Mouse (Mus musculus) cerebellum, adult 8-10 months (tissue): ENCODE results near the gene Olfr718-ps1.
"Not testable (repeated sequence)": the region's sequence is repeated elsewhere in the genome, so short reads cannot be mapped to it uniquely, and the experiment has no call there.

ENCODE experiments used
- DNase-seq: peaks from one replicate; pipeline ENCODE4 v3.0.0; 2022

Olfr718-ps1 gene

DNA sequence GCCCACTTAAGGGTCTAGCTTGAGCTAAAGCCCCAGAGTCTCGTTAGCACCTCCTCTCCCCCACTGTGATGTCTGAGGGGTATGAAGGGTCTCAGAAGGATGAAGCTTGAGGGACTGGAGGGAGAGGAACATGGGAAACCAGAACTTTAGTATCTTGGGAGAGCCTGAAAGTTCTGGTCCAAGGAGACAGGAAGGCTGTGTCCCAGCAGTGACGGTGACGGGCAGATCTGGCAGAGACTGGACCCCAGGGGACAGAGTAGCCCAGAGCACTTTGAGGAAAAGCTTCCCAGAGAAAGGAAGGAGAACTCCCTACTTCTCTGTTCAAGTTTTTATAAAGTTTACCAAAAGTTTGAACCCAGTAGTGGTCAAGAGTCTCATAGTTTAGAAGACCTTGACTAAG lies at the start of gene Olfr718-ps1:
Gene Olfr718-ps1, minus strand, starts transcription at position 101 of the 400 bp plus-strand sequence.
- DNase-seq = no peak

DNA sequence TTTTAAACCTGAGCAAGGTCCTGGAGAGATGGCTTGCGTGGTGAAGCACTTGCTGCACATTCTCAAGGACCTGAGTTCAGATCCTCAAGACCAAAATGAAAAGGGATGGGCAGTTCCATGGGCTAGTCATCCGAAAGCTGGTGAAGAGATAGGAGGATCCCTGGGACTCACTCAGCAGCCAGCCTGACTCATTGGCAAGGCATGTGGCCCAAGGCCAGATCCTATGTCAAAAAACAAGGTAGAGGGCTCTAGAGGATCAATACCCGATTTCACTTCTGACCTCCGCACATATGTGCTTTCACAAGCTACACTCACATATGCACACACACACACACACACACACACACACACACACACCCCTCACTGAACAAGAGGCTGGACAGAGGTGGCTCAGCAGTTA lies 49.1 kb upstream of the Olfr718-ps1 start:
- DNase-seq = no peak

DNA sequence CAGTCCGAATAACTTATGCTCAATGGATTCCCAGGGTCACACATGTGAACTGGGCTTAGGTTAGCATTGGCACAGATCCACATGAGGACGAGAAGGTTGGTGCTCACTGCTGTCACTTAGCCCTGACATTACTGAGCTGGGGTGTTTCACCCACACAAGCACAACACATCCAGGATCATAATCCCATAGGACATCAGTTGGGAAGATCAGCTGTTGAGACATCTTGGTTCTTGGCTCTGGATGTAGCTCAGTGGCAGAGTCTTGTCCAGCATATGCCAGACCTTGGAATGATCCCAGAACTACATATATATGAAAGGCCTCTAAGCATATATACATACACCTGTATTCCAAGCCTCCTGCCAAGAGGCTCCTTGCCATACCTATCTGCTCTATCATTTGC lies 47.8 kb upstream of the Olfr718-ps1 start:
- DNase-seq = no peak

DNA sequence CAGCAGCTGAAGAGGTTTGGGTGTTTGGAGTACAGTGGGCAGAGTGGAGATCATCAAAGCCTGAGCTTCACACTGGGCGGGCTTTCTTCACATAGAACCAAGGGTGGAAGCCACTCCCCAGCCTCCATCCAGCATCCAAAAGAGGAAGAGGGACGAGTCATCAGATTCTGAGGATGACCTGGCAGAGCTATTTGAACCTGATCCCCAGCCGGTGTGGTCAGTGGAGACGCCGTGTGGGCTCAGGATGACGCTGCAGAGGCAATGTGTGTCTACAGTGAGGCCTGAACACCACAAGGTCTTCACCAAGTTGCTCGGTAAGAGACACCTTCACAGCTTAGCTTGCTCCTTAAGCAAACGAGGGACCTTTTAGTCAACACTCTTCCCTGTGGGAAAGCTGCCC lies 47.4 kb upstream of the Olfr718-ps1 start:
- DNase-seq = not testable (repeated sequence)

DNA sequence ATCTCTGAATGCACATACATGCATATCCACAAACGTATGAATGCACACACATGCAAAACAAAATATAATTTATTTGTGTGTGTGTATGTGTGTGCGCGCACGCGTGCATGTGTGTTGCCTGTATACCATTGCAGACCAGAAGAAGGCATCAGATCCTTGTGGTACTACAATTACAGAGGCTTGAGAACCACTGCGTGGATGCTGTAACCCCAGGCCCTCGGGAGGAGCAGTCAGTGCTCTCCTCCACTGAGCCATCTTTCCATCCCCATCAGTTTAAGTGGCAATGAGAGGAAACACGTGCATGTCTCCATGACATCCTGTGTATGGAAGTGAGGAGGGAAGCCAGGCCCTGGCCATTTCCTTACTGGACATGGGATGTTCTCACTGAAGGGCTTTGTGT lies 45.4 kb upstream of the Olfr718-ps1 start:
- no peak for DNase-seq

DNA sequence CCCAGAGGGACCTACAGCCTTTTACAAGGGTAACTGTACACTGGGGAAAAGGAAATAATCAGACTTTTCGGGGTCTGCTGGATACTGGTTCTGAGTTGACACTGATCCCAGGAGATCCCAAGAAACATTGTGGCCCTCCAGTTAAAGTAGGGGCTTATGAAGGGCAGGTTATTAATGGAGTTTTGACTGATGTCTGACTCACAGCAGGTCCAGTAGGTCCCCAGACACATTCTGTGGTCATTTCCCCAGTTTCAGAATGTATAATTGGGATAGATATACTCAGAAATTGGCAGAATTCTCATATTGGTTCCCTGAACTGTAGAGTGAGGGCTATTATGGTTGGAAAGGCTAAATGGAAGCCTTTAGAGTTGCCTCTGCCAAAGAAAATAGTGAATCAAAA lies 40.6 kb upstream of the Olfr718-ps1 start:
- DNase-seq = not testable (repeated sequence)

DNA sequence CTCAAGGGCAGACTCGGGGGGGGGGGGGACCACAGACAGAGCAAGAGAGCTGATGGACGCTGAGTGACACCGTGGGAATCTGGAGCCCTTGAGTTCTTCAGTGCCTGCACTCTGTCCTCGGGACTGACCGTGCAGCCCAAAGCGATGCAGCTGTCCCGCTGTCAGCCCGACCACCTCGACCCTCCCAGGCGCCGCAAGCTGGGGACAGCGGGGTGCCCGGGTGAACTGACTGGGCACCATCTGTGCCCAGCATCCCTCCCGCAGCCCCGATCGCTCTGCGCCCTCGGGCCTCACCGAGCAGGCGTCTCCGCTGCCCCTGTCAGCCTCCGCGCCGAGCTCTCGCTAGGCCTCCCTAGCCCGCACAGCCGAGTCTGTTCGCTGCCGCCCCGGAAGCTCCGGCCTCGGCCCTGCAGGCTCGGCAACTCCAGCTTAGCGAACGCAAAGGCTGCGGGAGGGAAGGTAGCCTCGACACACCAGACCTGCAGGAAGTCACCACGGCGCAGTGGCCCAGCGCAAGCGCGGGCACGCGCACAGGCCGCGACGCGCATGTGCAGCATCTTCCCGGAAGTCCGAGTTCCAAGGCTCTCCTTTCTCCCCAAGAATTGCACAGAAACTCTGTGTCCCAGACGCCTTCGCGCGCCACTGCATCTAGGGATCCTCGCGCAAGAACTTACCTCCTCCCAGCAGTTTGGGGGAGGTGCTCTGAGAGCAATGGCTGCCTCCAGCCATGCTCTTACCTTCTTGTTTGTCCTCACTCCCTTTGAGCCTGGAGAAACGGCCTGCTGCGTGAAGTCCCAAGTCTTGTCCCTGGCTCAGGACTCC lies 33.1 kb upstream of the Olfr718-ps1 start, which contains the start of the genes Rbak and Spdye4b:
Gene Rbak, minus strand, starts transcription at position 521 of the 822 bp plus-strand sequence.
Gene Spdye4b, plus strand, starts transcription at position 763 of the 822 bp plus-strand sequence.
- DNase-seq = peak; percentile 91

DNA sequence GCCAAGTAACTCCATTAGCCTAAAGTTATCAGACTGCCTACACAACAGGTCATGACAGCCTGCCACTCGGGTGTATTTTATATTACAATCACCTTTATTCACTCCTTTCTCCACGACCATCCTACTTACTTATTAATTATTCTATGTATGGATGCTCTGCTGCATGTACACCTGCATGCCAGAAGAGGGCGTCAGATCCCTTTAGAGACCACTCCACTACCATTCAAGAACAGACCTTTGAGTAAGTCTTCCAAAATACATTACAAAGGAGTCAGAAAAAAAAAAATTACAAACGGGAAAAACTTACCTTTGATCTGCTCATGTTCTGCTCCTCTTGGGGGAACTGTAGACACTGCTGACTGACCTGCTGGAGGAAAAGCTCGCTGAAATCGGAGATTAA lies 31.8 kb upstream of the Olfr718-ps1 start:
- DNase-seq = no peak

DNA sequence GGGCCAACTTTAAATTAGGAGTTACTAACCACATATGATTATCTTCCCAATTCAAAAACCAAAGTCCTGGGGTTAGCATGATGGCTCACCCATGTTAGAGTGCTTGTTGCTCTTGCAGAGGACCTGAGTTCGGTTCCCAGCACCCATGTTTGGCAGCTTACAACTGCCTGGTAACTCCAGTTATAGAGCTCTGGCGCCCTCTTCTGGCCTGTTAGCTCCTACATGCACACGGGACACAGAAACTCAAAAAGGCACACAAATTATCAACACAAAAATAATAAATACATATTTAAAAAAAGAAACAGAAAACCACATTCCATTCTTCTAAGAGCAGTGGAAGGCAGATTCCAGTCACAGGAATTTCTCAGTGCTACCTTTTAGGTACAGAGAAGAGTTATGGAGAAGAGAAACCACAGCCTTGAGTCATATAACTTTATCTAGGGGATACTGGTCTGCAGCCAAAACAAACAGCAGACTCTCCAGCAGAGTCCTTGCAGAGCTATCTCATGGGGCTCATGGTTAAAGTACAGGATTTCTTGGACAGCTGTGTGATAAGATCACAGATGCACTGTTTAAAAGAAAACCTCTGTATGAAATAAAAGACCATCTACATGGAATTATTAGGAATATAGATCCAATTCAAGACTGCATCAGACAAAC lies 30.3 kb upstream of the Olfr718-ps1 start:
- DNase-seq = no peak

DNA sequence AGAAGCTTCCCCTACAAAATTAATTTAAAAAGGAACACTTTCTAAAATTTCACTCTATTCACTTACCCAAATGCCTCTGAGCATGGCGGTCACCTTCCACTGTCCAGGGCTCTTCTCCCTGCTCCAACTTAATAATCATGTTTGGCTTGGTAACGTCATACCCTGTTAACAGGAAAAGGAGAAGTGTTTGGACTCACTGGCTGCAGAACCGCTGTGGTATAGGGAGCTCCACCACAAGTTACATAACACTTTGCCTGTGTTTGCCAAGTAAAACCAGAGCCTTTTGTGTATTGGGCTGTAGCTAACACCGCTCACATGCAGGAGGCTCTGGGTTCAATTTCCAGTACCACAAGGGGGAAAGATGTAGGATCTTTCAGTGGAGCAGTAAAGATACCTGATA lies 28.6 kb upstream of the Olfr718-ps1 start:
- no peak for DNase-seq

DNA sequence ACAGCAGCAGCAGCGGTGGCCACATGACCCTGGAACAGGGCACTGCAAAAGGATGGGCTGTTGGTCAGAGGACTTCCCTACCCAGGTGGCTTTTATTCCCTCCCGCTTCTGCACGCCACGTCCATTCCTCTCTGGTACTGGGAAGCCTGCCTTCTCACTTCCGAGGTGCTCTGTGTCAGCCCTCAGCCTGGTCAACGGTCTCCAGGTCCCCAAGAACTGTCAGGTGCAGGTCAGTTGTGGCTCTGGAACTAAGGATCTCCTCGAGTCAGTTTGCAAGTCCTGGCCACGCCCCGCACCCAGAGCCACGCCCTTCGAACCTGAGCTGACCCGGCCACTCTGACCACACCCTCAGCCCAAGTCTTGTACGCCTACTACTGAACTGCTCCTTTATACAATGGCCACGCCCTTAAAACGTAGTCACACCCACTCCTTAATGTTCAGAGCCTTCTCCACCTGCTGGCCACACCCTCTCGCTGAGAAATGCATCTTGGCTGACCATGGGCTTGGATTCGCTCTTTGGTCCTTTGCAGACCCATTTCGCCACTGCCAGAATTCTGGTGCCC lies 18.2 kb upstream of the Olfr718-ps1 start:
- no peak for DNase-seq

DNA sequence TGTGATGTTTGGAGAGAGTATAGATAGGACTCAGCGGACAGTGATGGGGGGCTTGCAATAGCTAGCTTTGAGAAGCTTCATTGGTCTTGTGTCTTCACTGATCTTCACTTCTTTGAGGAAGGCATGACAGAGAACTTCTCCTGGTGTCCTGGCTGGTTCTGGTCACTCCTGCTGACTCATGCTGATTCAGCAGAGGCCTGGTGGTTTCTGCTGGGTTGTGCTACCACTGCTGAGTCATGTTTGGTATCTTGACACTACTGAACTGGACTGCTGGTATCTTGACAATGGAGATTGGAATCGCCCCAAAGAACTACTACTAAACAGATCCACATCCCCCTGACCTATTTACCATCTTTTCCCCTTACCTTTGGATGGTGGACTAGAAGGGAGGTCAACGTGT lies 8.2 kb upstream of the Olfr718-ps1 start:
- no peak for DNase-seq

DNA sequence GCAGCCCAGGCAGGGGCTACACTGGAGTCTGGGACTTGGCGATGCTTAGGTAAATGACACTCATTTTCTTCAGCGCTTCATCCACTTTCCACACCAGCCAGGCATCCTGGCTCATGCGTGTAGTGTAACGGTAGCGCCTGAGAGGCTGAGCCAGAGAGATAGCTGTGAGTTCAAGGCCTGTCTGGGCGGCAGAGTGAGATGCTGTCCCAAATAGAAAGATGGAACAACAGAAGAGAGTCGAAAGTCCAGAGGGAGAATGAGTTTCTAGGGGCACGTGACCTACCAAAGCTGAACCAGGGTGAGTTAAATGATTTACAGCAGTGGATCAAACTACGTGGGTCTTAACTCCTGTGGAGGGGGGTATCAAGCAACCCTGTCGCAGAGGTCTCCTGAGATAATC lies 6.4 kb upstream of the Olfr718-ps1 start:
- DNase-seq = no peak

DNA sequence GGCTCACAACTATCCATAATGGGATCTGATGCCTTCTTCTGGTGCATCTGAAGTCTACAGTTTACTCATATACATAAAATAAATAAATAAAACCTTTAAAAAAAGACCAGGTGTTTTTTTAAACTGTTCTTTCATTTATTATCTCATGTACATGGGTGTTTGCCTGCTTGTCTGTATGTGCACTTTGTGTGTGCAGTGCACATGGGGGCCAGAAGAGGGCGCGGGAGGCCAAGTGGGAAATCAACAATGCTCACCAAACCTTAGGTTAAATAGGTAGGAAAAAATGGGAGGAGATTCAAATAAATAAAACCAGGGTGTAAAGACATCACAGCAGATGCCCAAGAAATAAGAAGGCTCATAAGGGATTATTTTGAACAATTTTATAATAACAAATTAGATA lies 2.7 kb upstream of the Olfr718-ps1 start:
- DNase-seq = no peak

DNA sequence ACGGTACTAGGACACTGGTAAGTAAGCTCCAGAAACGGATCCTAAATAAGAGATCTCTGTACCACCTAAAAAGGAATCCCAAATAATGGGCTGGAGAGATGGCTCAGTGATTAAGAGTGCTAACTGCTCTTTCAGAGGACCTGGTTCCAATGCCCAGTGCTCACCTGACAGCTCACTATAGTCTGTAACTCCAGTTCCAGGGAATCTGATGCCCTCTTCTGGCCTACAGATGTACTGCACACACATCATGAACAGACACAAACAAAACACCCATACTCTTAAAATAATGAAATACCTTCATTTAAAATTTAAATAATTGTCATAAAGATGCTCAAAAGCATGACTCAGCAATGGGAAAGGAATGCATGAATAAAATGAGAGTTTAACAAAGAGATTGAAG lies 2.2 kb upstream of the Olfr718-ps1 start:
- no peak for DNase-seq

DNA sequence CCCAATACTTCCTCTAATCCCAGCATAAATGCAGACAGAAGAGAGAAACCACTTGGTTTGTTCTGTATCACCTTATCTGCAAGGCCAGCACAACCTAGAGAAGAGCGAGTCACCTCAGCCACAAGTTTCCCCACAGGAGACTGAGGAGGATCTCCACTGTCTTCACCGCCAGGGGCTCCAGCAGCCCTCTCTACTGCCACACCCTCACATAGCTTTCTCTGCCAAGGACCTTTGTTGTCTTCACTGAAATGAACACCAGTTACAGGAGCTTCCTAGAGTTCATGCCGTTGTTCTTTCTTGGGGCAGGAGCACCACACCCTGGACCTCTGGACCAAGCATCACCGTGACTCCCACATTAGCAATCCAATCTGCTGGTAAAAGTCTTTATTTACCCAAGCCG lies 1.3 kb upstream of the Olfr718-ps1 start:
- no peak for DNase-seq

DNA sequence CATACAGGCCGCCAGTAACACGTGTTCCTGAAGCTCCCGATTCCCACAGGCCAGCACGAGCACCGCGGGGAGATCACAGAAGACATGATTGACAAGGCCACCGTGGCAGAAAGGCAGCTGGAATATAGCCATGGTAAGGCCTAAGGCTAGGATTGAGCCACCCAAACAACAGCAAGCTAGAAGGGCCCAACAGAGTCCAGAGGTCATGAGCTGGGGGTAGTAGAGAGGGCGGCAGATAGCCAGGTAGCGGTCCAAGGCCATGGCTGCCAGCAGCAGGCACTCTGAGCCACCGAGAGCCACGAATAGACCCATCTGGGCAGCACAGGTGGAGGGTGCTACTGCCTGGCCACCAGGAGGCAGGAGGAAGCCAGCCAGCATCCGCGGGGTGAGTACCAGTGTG lies 9.8 kb downstream of the Olfr718-ps1 start:
- DNase-seq = no peak

DNA sequence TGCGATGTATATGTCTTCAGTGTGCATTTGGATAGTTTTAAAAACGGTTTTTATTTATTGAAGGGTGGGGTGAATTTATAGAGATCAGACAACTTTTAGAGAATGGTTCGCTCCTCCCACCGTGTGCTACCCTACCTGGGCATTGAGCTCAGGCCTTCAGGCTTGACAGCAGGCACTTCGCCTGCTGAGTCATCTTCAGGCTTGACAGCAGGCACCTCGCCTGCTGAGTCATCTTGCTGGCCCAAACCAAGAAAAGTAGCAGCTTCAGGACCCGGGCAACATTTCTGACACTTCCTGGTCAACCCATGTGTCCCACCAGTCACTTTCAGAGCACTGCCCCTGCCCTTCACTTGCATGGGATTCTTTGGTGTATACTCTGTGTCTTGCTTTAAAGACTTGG lies 12.3 kb downstream of the Olfr718-ps1 start:
- no peak for DNase-seq

DNA sequence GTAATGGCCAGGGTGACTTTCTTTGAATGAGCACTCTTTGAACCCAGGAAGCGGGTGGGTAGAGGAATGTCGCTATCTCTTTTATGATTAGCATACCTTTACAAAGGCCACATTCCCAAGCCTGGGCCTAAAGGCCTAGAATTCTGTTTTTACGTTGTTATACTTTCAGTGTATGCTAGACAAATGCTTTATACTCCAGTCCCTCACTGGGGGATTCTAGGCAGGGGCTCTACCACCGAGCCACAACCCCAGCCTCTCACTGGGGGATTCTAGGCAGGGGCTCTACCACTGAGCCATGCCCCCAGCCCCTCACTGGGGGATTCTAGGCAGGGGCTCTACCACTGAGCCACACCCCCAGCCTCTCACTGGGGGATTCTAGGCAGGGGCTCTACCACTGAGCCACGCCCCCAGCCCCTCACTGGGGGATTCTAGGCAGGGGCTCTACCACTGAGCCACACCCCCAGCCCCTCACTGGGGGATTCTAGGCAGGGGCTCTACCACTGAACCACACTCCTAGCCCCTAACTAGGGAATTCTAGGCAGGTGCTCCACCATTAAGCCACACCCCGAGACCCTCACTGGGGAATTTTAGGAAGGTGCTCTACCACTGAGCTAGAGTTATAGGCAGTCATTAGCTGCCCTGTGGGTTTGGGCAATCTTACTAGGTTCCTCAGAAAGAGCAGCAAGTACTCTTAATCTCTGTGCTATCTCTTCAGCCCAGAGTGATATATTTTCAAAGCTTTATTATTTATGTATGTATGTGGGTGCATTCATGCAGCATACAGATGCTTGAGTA lies 13.0 kb downstream of the Olfr718-ps1 start:
- not testable (repeated sequence) for DNase-seq

DNA sequence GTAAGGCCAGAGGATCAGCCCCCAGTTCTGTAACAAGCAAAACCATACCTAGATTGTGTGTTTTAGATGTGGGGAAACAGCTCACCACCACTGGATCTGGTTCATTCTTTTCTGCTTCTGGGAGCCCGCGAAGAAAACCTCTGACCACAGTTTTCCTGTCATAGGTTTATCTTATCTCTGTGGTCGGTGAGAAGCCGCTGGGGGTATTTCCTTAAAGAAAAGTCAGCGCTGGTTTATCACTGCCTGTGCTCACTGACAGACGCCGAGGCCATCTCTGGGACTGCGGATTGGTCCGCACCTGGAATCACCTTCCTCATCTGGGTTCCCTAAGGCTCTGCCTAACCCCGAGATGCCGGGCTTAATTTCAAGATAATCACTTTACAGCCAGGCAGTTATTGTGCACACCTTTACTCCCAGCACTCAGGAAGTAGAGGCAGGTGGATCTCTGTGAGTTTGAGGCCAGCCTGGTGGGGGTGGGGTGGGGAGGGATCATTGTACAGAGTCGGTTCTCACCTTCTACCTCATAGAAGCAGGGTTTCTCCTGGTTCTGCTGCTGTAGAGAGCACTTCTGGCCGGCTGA lies 14.4 kb downstream of the Olfr718-ps1 start:
- DNase-seq = no peak

DNA sequence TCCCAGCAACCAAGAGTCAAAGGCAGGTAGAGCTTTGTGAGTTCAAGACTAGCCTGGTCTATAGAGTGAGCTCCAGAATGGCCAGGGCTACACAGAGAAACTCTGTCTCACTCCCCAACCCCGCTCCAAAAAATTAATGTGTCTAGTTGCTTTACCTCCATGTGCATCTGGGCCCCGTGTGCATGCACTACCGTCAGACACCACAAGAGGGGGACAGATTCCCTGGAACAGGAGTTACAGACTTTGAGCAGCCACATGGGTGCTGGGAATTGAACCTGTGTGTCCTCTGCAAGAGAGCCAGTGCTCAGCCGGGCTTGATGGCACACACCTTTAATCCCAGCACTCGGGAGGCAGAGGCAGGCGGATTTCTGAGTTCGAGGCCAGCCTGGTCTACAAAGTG lies 17.0 kb downstream of the Olfr718-ps1 start:
- DNase-seq = no peak

DNA sequence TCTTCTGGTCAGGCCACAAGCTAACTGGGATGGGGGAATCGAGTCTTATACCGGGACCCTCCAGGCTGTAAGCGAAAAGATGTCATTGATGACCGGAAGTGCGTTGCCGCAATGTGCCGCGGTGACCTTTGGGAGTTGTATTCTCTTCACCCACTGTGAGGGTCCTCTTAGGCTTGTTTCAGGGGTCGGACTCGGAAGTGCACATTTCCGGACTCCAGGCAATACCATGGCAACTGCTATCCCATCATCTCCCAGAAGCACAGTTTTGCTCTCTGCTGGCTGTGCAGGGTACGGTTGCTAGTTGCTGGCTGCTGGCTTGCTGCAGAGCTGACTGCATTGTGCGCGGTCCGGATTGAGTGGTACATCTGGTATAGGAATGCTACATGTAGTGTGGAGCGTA lies 18.3 kb downstream of the Olfr718-ps1 start:
- DNase-seq = no peak

DNA sequence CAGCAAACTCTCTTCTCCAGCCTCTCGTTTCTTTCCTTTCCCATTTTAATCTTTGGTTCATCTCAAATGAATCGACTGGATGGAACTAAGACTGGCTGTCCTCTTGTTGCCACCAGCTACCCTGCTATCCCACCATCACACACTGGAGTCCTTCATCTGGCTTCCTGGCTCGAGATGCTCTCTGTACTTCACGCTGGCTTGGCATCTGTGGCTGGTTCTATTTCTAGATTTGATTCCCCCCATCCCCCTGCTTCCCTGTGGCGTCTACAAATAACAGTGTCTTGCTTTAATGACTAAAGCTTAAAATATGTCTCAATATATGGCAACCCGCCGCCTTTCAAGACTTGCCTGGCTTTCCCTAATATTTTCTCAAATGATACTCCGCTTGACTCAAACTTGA lies 19.5 kb downstream of the Olfr718-ps1 start:
- DNase-seq = peak; percentile 68
